Mouse (Mus musculus) midbrain, embryonic 14.5 days (tissue): Measurements from ENCODE around the gene Cog6. TPM values are rescaled to one million over a fixed set of nuclear protein-coding genes. Genes with fewer than 3 reads are reported as not detected.

Experiments used
- ATAC-seq: fragments of 200-750 bp; cut with Nextera tagmentation; 2 replicates; pipeline ENCODE4 v1.8.0; 2017; ENCODE audit warnings: moderate number of reproducible peaks, moderate library complexity; ENCODE audit not compliant: low FRiP score, low TSS enrichment
- DNase-seq: peaks from one replicate; pipeline ENCODE4 v3.0.0-alpha.2; 2015
- H3K27ac ChIP-seq: fragments of 300-500 bp; sonication (generic); replicated peaks from 2 replicates; pipeline ENCODE4 v1.5.1; 2014; ENCODE audit warnings: mild to moderate bottlenecking, low read depth, low read length, moderate library complexity
- H3K27me3 ChIP-seq: fragments of 300-500 bp; sonication (generic); 2 replicates; pipeline ENCODE4 v1.6.1; 2014; ENCODE audit warnings: low read length, control low read depth, mixed read lengths; ENCODE audit not compliant: control insufficient read depth, insufficient read depth
- H3K36me3 ChIP-seq: fragments of 300-500 bp; sonication (generic); 2 replicates; pipeline ENCODE4 v1.6.1; 2014; ENCODE audit warnings: low read length, control low read depth; ENCODE audit not compliant: control insufficient read depth, insufficient read depth
- H3K4me1 ChIP-seq: fragments of 300-500 bp; sonication (generic); 2 replicates; pipeline ENCODE4 v1.6.1; 2014; ENCODE audit warnings: mild to moderate bottlenecking, antibody characterized with exemption, low read length, control low read depth; ENCODE audit not compliant: control insufficient read depth, insufficient read depth
- H3K4me2 ChIP-seq: fragments of 300-500 bp; sonication (generic); 2 replicates; pipeline ENCODE4 v1.6.1; 2014; ENCODE audit warnings: mild to moderate bottlenecking, low read length, moderate library complexity
- H3K4me3 ChIP-seq: fragments of 300-500 bp; sonication (generic); replicated peaks from 2 replicates; pipeline ENCODE4 v1.5.1; 2014; ENCODE audit warnings: low read depth, low read length
- H3K9ac ChIP-seq: fragments of 300-500 bp; sonication (generic); replicated peaks from 2 replicates; pipeline ENCODE4 v1.6.1; 2014; ENCODE audit warnings: mild to moderate bottlenecking, low read length, moderate library complexity
- H3K9me3 ChIP-seq: fragments of 300-500 bp; sonication (generic); 2 replicates; pipeline ENCODE4 v1.6.1; 2016; ENCODE audit warnings: low read length, control low read depth, mixed read lengths; ENCODE audit not compliant: control insufficient read depth
- WGBS: fragments of 180-500 bp; shearing (Covaris S2); extraction: QIAGEN DNeasy Blood & Tissue Kit; methylation state at CpG from one replicate; pipeline ENCODE4 v1.1.7; 2014; 5-methylcytosine and 5-hydroxymethylcytosine counted together
- polyA plus RNA-seq: library from polyadenylated mRNA; unstranded; fragments of >200 nt; fragmentation: Nextera tagmentation; extraction: Ambion mirVana; gene quantifications from 2 replicates; pipeline ENCODE4 v1.2.1, GENCODE M21; 2014

The Cog6 gene
- polyA plus RNA-seq, 1 experiment from 2014 or later, result 76.2 TPM

DNA sequence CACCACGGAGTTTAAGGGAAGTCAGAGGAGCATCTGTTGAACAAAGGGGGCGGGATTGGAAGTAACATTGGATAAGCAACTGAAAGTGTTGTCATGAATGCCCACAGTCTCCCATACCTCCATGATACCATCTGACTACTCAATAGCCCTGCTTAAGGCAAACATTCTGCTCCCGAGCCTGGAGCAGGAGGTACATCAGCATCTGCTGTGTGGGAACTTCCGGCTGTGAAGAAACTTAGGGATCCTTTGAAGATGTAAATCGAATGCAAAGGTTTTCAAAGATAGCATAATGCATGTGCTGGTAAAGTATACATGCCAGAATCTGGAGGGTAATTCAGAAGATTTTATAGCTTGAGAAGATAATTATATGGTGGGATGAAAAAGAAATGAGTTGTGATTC lies 21.9 kb upstream of the Cog6 start:
- DNase-seq (no peak), ATAC-seq (no peak)
- WGBS, result 76% methylated on average over 5 of the region's 5 CpGs

DNA sequence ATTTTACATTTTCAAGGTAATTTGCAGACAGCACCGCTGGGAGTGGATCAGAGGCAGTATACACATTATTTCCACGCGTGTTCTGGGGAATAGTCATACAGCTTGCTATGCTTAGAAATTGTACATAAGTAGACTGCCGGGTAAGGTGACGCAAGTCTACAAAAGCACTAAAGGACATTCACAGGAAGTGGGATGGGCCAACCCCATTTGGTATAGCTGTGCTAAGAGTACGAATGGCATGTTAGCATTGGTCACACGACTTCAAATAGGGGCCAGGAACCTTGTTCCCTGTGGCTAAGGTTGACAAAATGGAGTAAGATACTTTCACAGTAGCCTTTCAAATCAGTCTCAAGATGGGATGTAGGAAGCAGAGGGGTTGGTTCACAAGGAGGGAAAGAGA lies 19.9 kb upstream of the Cog6 start:
- no peaks in the 10 kb centered on the region for H3K36me3 ChIP-seq
- H3K4me1 ChIP-seq, result 0 out of 2 replicates have a peak, but pooled peaks cover 3% of the 10 kb centered on the region
- no peak overlapping the region for H3K27ac ChIP-seq
- no peaks in the 10 kb centered on the region for H3K9me3 ChIP-seq
- no peak overlapping the region for H3K9ac ChIP-seq
- no peaks in the 10 kb centered on the region; the same call in 1 of the 2 replicates for H3K27me3 ChIP-seq
- DNase-seq (no peak), ATAC-seq (no peak)
- 91% methylated on average over 7 of the region's 7 CpGs for WGBS
- no peak overlapping the region for H3K4me3 ChIP-seq
- no peak overlapping the region for H3K4me2 ChIP-seq

More for the DNA sequence above, 21.9 kb upstream of the Cog6 start:
- Histone ChIP-seq H3K4me1 (0 out of 2 replicates have a peak, but pooled peaks cover 14% of the 10 kb centered on the region), H3K9me3 (no peaks in the 10 kb centered on the region), H3K27me3 (no peaks in the 10 kb centered on the region; the same call in 1 of the 2 replicates), H3K36me3 (no peaks in the 10 kb centered on the region), H3K4me3 (no peak overlapping the region), H3K9ac (no peak overlapping the region), H3K27ac (no peak overlapping the region), H3K4me2 (no peak overlapping the region)

- no peaks in the 10 kb centered on the region; the same call in 1 of the 2 replicates for H3K27me3 ChIP-seq
- no peak overlapping the region for H3K4me2 ChIP-seq
- 80% methylated on average over 5 of the region's 5 CpGs for WGBS
- no peak for ATAC-seq
- DNase-seq, result no peak
- no peaks in the 10 kb centered on the region for H3K36me3 ChIP-seq
- H3K9me3 ChIP-seq, result no peaks in the 10 kb centered on the region
- no peak overlapping the region for H3K4me3 ChIP-seq
- 0 out of 2 replicates have a peak, but pooled peaks cover 3% of the 10 kb centered on the region for H3K4me1 ChIP-seq
- H3K9ac ChIP-seq, result no peak overlapping the region
- no peak overlapping the region for H3K27ac ChIP-seq
Observed at GRCm38 (mm10) chr3:53036076-53036475, 19.0 kb upstream of the Cog6 start.

DNA sequence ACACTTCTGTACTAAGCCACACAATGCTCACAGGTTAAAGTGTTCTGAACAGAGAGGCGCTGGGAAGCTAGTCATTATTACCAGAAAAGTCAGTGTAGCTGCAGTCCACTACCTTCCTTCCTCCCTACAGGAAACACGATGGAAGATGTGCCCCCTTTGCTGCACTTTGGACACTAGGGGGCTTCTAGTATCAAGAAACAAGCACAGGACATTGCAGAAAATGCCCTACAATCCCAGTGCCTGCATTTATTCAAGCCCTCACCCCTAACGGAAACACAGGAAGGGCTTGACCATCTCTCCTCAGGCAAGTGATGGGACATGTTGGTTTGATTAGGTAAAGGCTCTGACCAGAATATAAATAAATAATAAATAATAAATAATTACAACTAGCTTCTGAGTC lies 16.4 kb upstream of the Cog6 start:
- DNase-seq, result peak; percentile 83
- Histone ChIP-seq H3K4me1 (no peaks in the 10 kb centered on the region), H3K27me3 (no peaks in the 10 kb centered on the region; the same call in 1 of the 2 replicates), H3K27ac (no peak overlapping the region), H3K9me3 (no peaks in the 10 kb centered on the region), H3K4me3 (no peak overlapping the region), H3K9ac (no peak overlapping the region), H3K36me3 (no peaks in the 10 kb centered on the region), H3K4me2 (no peak overlapping the region)
- no peak for ATAC-seq
- WGBS, result 18% methylated on average over 3 of the region's 3 CpGs

DNA sequence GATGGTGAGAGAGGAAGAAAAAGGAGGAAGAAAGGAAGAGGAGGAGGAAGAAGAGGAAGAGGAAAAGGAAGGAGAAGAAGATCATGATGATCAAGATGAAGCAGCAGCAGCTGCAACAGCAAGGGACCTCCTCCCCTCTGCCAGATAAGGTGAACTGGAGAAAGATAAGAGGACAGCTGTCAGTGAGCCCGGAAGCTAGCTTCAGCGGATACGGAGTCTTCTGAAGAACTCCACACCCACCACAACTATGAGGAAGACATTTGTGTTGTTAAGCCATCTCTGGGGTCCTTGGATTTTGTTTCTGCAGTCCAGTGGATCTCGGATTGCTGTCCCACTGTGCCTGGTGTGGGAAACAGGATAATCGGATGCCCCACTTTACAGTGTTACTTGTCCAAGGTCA lies 15.4 kb upstream of the Cog6 start:
- H3K27me3 ChIP-seq, result no peaks in the 10 kb centered on the region
- no peak overlapping the region for H3K4me2 ChIP-seq
- H3K9ac ChIP-seq, result no peak overlapping the region
- no peaks in the 10 kb centered on the region for H3K9me3 ChIP-seq
- no peaks in the 10 kb centered on the region for H3K36me3 ChIP-seq
- H3K4me1 ChIP-seq, result no peaks in the 10 kb centered on the region
- WGBS, result 83% methylated on average over 5 of the region's 5 CpGs
- H3K4me3 ChIP-seq, result no peak overlapping the region
- ATAC-seq, result no peak
- DNase-seq, result no peak
- H3K27ac ChIP-seq, result no peak overlapping the region

DNA sequence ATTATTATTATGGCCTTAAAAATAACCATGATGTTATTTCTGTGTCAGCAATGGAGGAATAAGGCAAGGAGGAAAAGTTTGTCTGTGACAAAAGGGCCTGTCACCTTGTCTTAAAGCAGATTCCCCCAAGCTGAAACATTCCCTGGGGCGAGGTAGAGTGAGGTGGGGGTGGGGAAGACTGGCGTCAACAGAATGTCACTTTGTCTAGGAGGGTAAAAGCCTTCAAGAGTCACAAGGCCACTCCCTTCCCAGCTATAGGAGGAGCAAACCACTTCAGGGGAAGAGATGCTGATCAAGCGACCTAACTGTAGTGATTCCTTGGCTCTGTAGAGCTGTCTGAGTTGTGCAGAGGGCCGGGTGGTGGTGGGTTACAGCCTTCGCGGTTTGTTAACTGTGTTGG lies 14.5 kb upstream of the Cog6 start:
- ATAC-seq, result no peak

GRCm38 (mm10) chr3:53029046-53029445 lies 12.0 kb upstream of the Cog6 start:
- Histone ChIP-seq H3K27ac (no peak overlapping the region), H3K4me1 (no peaks in the 10 kb centered on the region), H3K4me3 (no peak overlapping the region), H3K9ac (no peak overlapping the region), H3K27me3 (no peaks in the 10 kb centered on the region), H3K4me2 (no peak overlapping the region), H3K9me3 (no peaks in the 10 kb centered on the region), H3K36me3 (no peaks in the 10 kb centered on the region)
- WGBS, result 26% methylated on average over 7 of the region's 7 CpGs
- peak; percentile 90 for DNase-seq
- no peak for ATAC-seq

More for the DNA sequence above, 14.5 kb upstream of the Cog6 start:
- Histone ChIP-seq H3K4me3 (no peak overlapping the region), H3K27me3 (no peaks in the 10 kb centered on the region), H3K4me1 (no peaks in the 10 kb centered on the region), H3K9me3 (no peaks in the 10 kb centered on the region), H3K27ac (no peak overlapping the region), H3K36me3 (no peaks in the 10 kb centered on the region), H3K9ac (no peak overlapping the region), H3K4me2 (no peak overlapping the region)
- no peak for DNase-seq
- WGBS, result 47% methylated on average over 6 of the region's 6 CpGs

DNA sequence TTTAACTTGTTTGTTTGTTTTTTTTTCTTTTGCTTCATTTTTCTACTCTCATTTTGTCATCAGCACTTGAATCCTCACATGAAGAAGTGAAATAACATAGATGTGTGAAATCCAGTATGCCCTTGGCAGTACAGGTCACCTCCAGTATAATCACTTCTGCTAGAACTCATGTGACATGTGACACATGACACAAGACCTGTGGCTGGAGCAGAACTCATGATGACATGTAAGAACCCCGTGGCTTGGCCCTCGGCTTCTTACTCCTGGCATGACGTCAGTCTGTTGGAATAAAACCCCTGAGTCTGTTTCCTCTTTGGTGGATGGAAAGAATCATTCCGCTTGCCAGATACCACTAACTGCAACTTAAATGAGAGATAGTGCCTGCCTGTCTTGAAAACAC lies 10.3 kb upstream of the Cog6 start:
- Histone ChIP-seq H3K4me3 (no peak overlapping the region), H3K36me3 (no peaks in the 10 kb centered on the region), H3K9me3 (no peaks in the 10 kb centered on the region), H3K9ac (no peak overlapping the region), H3K27ac (no peak overlapping the region), H3K4me1 (no peaks in the 10 kb centered on the region), H3K27me3 (no peaks in the 10 kb centered on the region), H3K4me2 (no peak overlapping the region)
- no peak for DNase-seq
- WGBS, result 86% methylated on average over 4 of the region's 4 CpGs
- ATAC-seq, result no peak

GRCm38 (mm10) chr3:53007411-53007810 lies 9.6 kb downstream of the Cog6 start:
- Histone ChIP-seq H3K9me3 (no peaks in the 10 kb centered on the region), H3K4me1 (no peaks in the 10 kb centered on the region), H3K36me3 (peaks cover 66% of the 10 kb centered on the region), H3K4me2 (no peak overlapping the region), H3K27ac (no peak overlapping the region), H3K27me3 (no peaks in the 10 kb centered on the region), H3K4me3 (no peak overlapping the region), H3K9ac (no peak overlapping the region)
- WGBS, result 96% methylated on average over 8 of the region's 8 CpGs
- ATAC-seq, result no peak
- no peak for DNase-seq
